Comparison of ENCODE assay signal across 11 mouse cellular contexts in genomic region chr8:94104146-94104545, GRCm38 (mm10). TPM values are rescaled to one million over a fixed set of nuclear protein-coding genes. Genes with fewer than 3 reads are reported as not detected.
A peak's percentile ranks its signal among the peaks of the same experiment; 100 is the strongest.
DNase-seq lines count a peak whose midpoint lies in the region; ATAC-seq and TF ChIP-seq lines count a peak whose summit lies in the region.
"Had no signal": no experiment of that assay in that cellular context is flagged by ENCODE, and none has a peak within 500 bp of the region (broad histone marks: within the 10 kb centered on the region; RNA-seq: fewer than 3 reads in every experiment).

No protein-coding gene starts in this region.

- no peak overlapping the region for H3K27ac ChIP-seq in lung, postnatal 0 days (ENCODE audit: low read length)

- H3K36me3 ChIP-seq in lung, postnatal 0 days (ENCODE audit: insufficient read depth, low read length): no peaks in the 10 kb centered on the region

- peak; percentile 58 for DNase-seq in adrenal gland, adult 2 months
- DNase-seq in adrenal gland, adult 18-20 months (ENCODE audit: low spot score in 2 of 2): no peak
- no peak for DNase-seq in lung, postnatal 0 days (ENCODE audit: low spot score)
- no peak for DNase-seq in lung, adult 18-20 months
- DNase-seq in layer of hippocampus, adult 9-11 months: peak; percentile 33
- DNase-seq in right cerebral cortex, postnatal 14 days: peak; percentile 27
- DNase-seq in Muller cell, postnatal 12 days (ENCODE audit: inconsistent ontology term): no peak
- DNase-seq in yolk sac, embryonic 10.5 days (ENCODE audit: low spot score): no peak
- DNase-seq: thymus, adult 18-20 months had no signal

- H3K9me3 ChIP-seq in lung, postnatal 0 days (ENCODE audit: low read length): no peaks in the 10 kb centered on the region

- H3K4me1 ChIP-seq in lung, postnatal 0 days (ENCODE audit: insufficient read depth, low read depth, low read length): no peaks in the 10 kb centered on the region

- WGBS in lung, postnatal 0 days: 38% methylated on average over 5 of the region's 5 CpGs

- no peak overlapping the region for H3K4me3 ChIP-seq in lung, postnatal 0 days (ENCODE audit: low read depth, low read length)
- H3K4me3 ChIP-seq: megakaryocyte, embryonic 14.5 days had no signal

- peak; percentile 21; the same call in 1 of the 2 replicates for TF ChIP-seq CTCF in lung, postnatal 0 days (IDR thresholded peaks at IDR 0.05)

- no peak overlapping the region for H3K4me2 ChIP-seq in lung, postnatal 0 days (replicated peaks; ENCODE audit: low read depth, low read length)

- no peaks in the 10 kb centered on the region for H3K27me3 ChIP-seq in lung, postnatal 0 days (replicated peaks; ENCODE audit: insufficient read depth, low read length)

- no peak overlapping the region for H3K9ac ChIP-seq in lung, postnatal 0 days (replicated peaks; ENCODE audit: low read depth)

- no peak for ATAC-seq in lung, postnatal 0 days

- no peak for TF ChIP-seq EP300 in lung, postnatal 0 days (IDR thresholded peaks at IDR 0.05)

RNA-seq across cellular contexts. Expression of gene Bbs2, which starts 5.4 kb away (rescaled TPM):
- total RNA-seq in adrenal gland, adult 2 months (2021): 10 to 100 TPM; 17.1 to 18.1 TPM
- 26.5 and 31.0 TPM in 2 replicates for polyA plus RNA-seq in adrenal gland, adult 2 months (2012; rRNA removed)
- total RNA-seq in adrenal gland, adult 18-20 months (2021): 10 to 100 TPM; 20.1 to 21.4 TPM
- polyA plus RNA-seq in lung, postnatal 0 days (2015; fragmentation: Nextera tagmentation; extraction: Ambion mirVana): 7.3 and 9.5 TPM in 2 replicates

RNA-seq across cellular contexts. Expression of gene Mt4, which starts 32.9 kb away (rescaled TPM):
- not detected for total RNA-seq in adrenal gland, adult 2 months (2021)
- not detected in 2 replicates for polyA plus RNA-seq in adrenal gland, adult 2 months (2012; rRNA removed)
- total RNA-seq in adrenal gland, adult 18-20 months (2021): not detected
- not detected in 2 replicates for polyA plus RNA-seq in lung, postnatal 0 days (2015; fragmentation: Nextera tagmentation; extraction: Ambion mirVana)
- total RNA-seq: heart, postnatal 25 days had no signal

RNA-seq across cellular contexts. Expression of gene Mt3, which starts 48.3 kb away (rescaled TPM):
- total RNA-seq in adrenal gland, adult 2 months (2021): 1 to 10 TPM; 4.1 to 4.7 TPM
- polyA plus RNA-seq in adrenal gland, adult 2 months (2012; rRNA removed): 1.0 and 1.9 TPM in 2 replicates
- 1 to 10 TPM; 4.5 to 7.2 TPM for total RNA-seq in adrenal gland, adult 18-20 months (2021)
- polyA plus RNA-seq in lung, postnatal 0 days (2015; fragmentation: Nextera tagmentation; extraction: Ambion mirVana): 2.6 TPM in 2 replicates

Comparison
In these comparisons a context has a peak if more than half of its experiments do, and no peak if none do; other contexts are left out.
1. DNase-seq: peak in adrenal gland, adult 2 months (single experiment), layer of hippocampus, adult 9-11 months (single experiment) and right cerebral cortex, postnatal 14 days (single experiment); none in adrenal gland, adult 18-20 months (0 of 2), lung, postnatal 0 days (single experiment), lung, adult 18-20 months (0 of 2), Muller cell, postnatal 12 days (single experiment) and yolk sac, embryonic 10.5 days (single experiment).